Mouse (Mus musculus) liver, embryonic 14.5 days (tissue): ENCODE measurements around the gene Uqcc3. TPM values are rescaled to one million over a fixed set of nuclear protein-coding genes. Genes with fewer than 3 reads are reported as not detected.

Source experiments
- ATAC-seq: fragments of 200-750 bp; cut with Nextera tagmentation; 2 replicates; pipeline ENCODE4 v1.8.0; 2017; ENCODE audit warnings: moderate number of reproducible peaks, mild to moderate bottlenecking, moderate library complexity; ENCODE audit not compliant: insufficient read depth
- DNase-seq, 3 experiments: peaks; one replicate each; pipeline ENCODE4 v3.0.0-alpha.2; 2012 to 2013; ENCODE audit warnings: low read depth in 3 of 3, low spot score in 3 of 3
- H3K27ac ChIP-seq: fragments of 300-500 bp; sonication (generic); 2 replicates; pipeline ENCODE4 v1.5.1; 2014; ENCODE audit warnings: moderate library complexity, mild to moderate bottlenecking, control low read depth, inconsistent platforms
- H3K27me3 ChIP-seq: fragments of 300-500 bp; sonication (generic); 2 replicates; pipeline ENCODE4 v1.6.1; 2014; ENCODE audit warnings: mild to moderate bottlenecking, low read length, moderate library complexity; ENCODE audit not compliant: control insufficient read depth, insufficient read depth
- H3K36me3 ChIP-seq: fragments of 300-500 bp; sonication (generic); replicated peaks from 2 replicates; pipeline ENCODE4 v1.6.1; 2014; ENCODE audit warnings: low read depth; ENCODE audit not compliant: control insufficient read depth, insufficient read depth
- H3K4me1 ChIP-seq, 2 experiments: fragments of 200-500 bp in 1 of 2; fragments of 300-500 bp in 1 of 2; sonication (generic) in 1 of 2; replicated peaks; 2 replicates each; pipeline ENCODE4 v1.6.1; 2012 to 2014; ENCODE audit warnings: antibody characterized with exemption in 1 of 2, inconsistent platforms in 1 of 2, low read length in 1 of 2; ENCODE audit not compliant: control insufficient read depth in 2 of 2, insufficient read depth in 2 of 2
- H3K4me2 ChIP-seq: fragments of 300-500 bp; sonication (generic); 2 replicates; pipeline ENCODE4 v1.6.1; 2014; ENCODE audit warnings: low read depth, mild to moderate bottlenecking, control low read depth, moderate library complexity
- H3K4me3 ChIP-seq, 2 experiments: fragments of 200-500 bp in 1 of 2; fragments of 300-500 bp in 1 of 2; sonication (generic) in 1 of 2; 2 replicates each; pipeline ENCODE4 v1.5.1; 2012 to 2014; ENCODE audit warnings: low read depth in 2 of 2, low read length in 2 of 2, mild to moderate bottlenecking in 2 of 2, control low read depth in 1 of 2, inconsistent platforms in 1 of 2, moderate library complexity in 1 of 2; ENCODE audit not compliant: insufficient read depth in 1 of 2
- H3K9ac ChIP-seq: fragments of 300-500 bp; sonication (generic); replicated peaks from 2 replicates; pipeline ENCODE4 v1.6.1; 2014; ENCODE audit warnings: mild to moderate bottlenecking, control low read depth, moderate library complexity
- H3K9me3 ChIP-seq: fragments of 300-500 bp; sonication (generic); 2 replicates; pipeline ENCODE4 v1.6.1; 2016; ENCODE audit warnings: low read length, mixed read lengths; ENCODE audit not compliant: control insufficient read depth
- CTCF ChIP-seq: IDR thresholded peaks from 2 replicates; pipeline ENCODE4 v1.5.1; 2016; ENCODE audit warnings: antibody characterized with exemption, low read depth, control low read depth
- EP300 ChIP-seq: IDR thresholded peaks from 2 replicates; pipeline ENCODE4 v1.6.1; 2016; ENCODE audit warnings: antibody characterized with exemption, low read depth
- WGBS: fragments of 180-500 bp; shearing (Covaris S2); extraction: QIAGEN DNeasy Blood & Tissue Kit; methylation state at CpG from one replicate; pipeline ENCODE4 v1.1.7; 2014; ENCODE audit not compliant: insufficient replicate concordance; 5-methylcytosine and 5-hydroxymethylcytosine counted together
- polyA plus RNA-seq, 2 experiments: library from polyadenylated mRNA; depleted of rRNA in 1 of 2; stranded (reverse) in 1 of 2; unstranded in 1 of 2; fragments of >200 nt; fragmentation: Nextera tagmentation in 1 of 2; extraction: Ambion mirVana in 1 of 2; gene quantifications; 2 replicates each; pipeline versions ENCODE4 v1.2.1 to v1.2.3; 2012 to 2014

The Uqcc3 gene
- polyA plus RNA-seq, 2 experiments, result 22.2 to 28.3 TPM

GRCm38 (mm10) chr19:8886916-8887584 lies 6.3 kb upstream of the Uqcc3 start:
- no peaks in the 10 kb centered on the region for H3K27me3 ChIP-seq
- H3K4me1 ChIP-seq, result peaks cover 13 to 19% of the 10 kb centered on the region in 2 experiments
- peaks cover 12% of the 10 kb centered on the region for H3K36me3 ChIP-seq
- no peak for DNase-seq
- peak overlapping the region; percentile 19 to 75; a peak in 2 of 4 replicates for H3K4me3 ChIP-seq
- H3K9me3 ChIP-seq, result no peaks in the 10 kb centered on the region
- 29% methylated on average over 1 of the region's 1 CpGs for WGBS
- peak overlapping the region; percentile 72 for H3K9ac ChIP-seq
- H3K4me2 ChIP-seq, result peak overlapping the region; percentile 95
- ATAC-seq, result no peak
- H3K27ac ChIP-seq, result peak overlapping the region; percentile 77
- TF ChIP-seq CTCF (no peak), EP300 (no peak)

- 73% methylated on average over 3 of the region's 3 CpGs for WGBS
- TF ChIP-seq CTCF (no peak), EP300 (no peak)
Measured at GRCm38 (mm10) chr19:8883616-8884015, 2.9 kb upstream of the Uqcc3 start, which contains the start of the genes Lbhd1 and Gm49403. Gene Lbhd1 (plus strand): TSS chr19:8883732. Gene Gm49403 (plus strand): TSS chr19:8883930.

GRCm38 (mm10) chr19:8881034-8881392 lies 290 bp upstream of the Uqcc3 start:
- Histone ChIP-seq H3K4me2 (peak overlapping the region; percentile 79), H3K4me1 (peaks cover 6% of the 10 kb centered on the region in 2 experiments), H3K27ac (no peak overlapping the region), H3K9me3 (no peaks in the 10 kb centered on the region), H3K4me3 (peak overlapping the region; percentile 89 to 97), H3K36me3 (peaks cover 8% of the 10 kb centered on the region), H3K9ac (peak overlapping the region; percentile 87), H3K27me3 (no peaks in the 10 kb centered on the region)
- no peak; the same call in 1 of the 2 replicates for TF ChIP-seq EP300
- TF ChIP-seq CTCF, result no peak
- WGBS, result 5% methylated on average over 3 of the region's 3 CpGs
- ATAC-seq, result no peak
- DNase-seq, result no peak

More at GRCm38 (mm10) chr19:8883616-8884015, 2.9 kb upstream of the Uqcc3 start, which contains the start of the genes Lbhd1 and Gm49403:
- no peaks in the 10 kb centered on the region for H3K27me3 ChIP-seq
- peaks cover 15% of the 10 kb centered on the region in 2 experiments for H3K4me1 ChIP-seq
- DNase-seq, result no peak
- H3K9me3 ChIP-seq, result no peaks in the 10 kb centered on the region
- H3K27ac ChIP-seq, result no peak within 1 kb of the TSS
- no peak for ATAC-seq
- H3K4me2 ChIP-seq, result no peak within 1 kb of the TSS
- no peak within 1 kb of the TSS for H3K9ac ChIP-seq
- no peak within 1 kb of the TSS for H3K4me3 ChIP-seq
- no peaks in the 10 kb centered on the region for H3K36me3 ChIP-seq

GRCm38 (mm10) chr19:8875031-8875430 lies 5.7 kb downstream of the Uqcc3 start:
- Histone ChIP-seq H3K4me1 (peaks cover 13 to 16% of the 10 kb centered on the region in 2 experiments), H3K9ac (no peak overlapping the region), H3K27ac (no peak overlapping the region), H3K9me3 (no peaks in the 10 kb centered on the region), H3K36me3 (peaks cover 31% of the 10 kb centered on the region), H3K4me2 (no peak overlapping the region), H3K27me3 (no peaks in the 10 kb centered on the region), H3K4me3 (no peak overlapping the region)
- ATAC-seq (no peak), DNase-seq (no peak)
- TF ChIP-seq EP300, result no peak
- no peak for TF ChIP-seq CTCF
- WGBS, result 85% methylated on average over 7 of the region's 7 CpGs

GRCm38 (mm10) chr19:8872266-8872840 lies 8.4 kb downstream of the Uqcc3 start:
- Histone ChIP-seq H3K4me3 (peak overlapping the region; percentile 81 to 97), H3K27me3 (no peaks in the 10 kb centered on the region), H3K9me3 (no peaks in the 10 kb centered on the region), H3K4me2 (peak overlapping the region; percentile 70), H3K36me3 (peaks cover 31% of the 10 kb centered on the region), H3K4me1 (peaks cover 9 to 10% of the 10 kb centered on the region in 2 experiments), H3K9ac (peak overlapping the region; percentile 98), H3K27ac (peak overlapping the region; percentile 81)
- TF ChIP-seq EP300, result no peak
- DNase-seq (no peak), ATAC-seq (no peak)
- WGBS, result 66% methylated on average over 10 of the region's 10 CpGs
